Mouse (Mus musculus): ENCODE data around the gene Ivns1abp. TPM values are rescaled to one million over a fixed set of nuclear protein-coding genes. Genes with fewer than 3 reads are reported as not detected.

Gene Ivns1abp
- polyA plus RNA-seq, 1 experiment from 2014 or later, result 228 TPM

GRCm38 (mm10) chr1:151329601-151330000, 14.7 kb upstream of the Ivns1abp start:
- ATAC-seq (replicated peaks; ENCODE audit: insufficient number of reproducible peaks, low FRiP score, low TSS enrichment), result no peak
- Histone ChIP-seq H3K4me2 (no peak overlapping the region), H3K4me1 (ENCODE audit: control insufficient read depth, insufficient read depth, low read length) (no peaks in the 10 kb centered on the region), H3K9me3 (replicated peaks; ENCODE audit: control insufficient read depth, low read length) (no peaks in the 10 kb centered on the region), H3K27ac (ENCODE audit: low read depth, low read length) (no peak overlapping the region), H3K9ac (ENCODE audit: low read depth, low read length) (no peak overlapping the region), H3K4me3 (ENCODE audit: low read depth, low read length) (no peak overlapping the region), H3K27me3 (ENCODE audit: control insufficient read depth, insufficient read depth, low read length) (no peaks in the 10 kb centered on the region), H3K36me3 (ENCODE audit: control insufficient read depth, insufficient read depth, low read length) (no peaks in the 10 kb centered on the region)
- 75% methylated on average over 7 of the region's 7 CpGs for WGBS (ENCODE audit: insufficient replicate concordance)

- H3K36me3 ChIP-seq (ENCODE audit: control insufficient read depth, insufficient read depth, low read length), result no peaks in the 10 kb centered on the region
- H3K4me1 ChIP-seq (ENCODE audit: control insufficient read depth, insufficient read depth, low read length), result no peaks in the 10 kb centered on the region
- no peak overlapping the region for H3K4me2 ChIP-seq
- no peak overlapping the region for H3K27ac ChIP-seq (ENCODE audit: low read depth, low read length)
- no peak for ATAC-seq (replicated peaks; ENCODE audit: insufficient number of reproducible peaks, low FRiP score, low TSS enrichment)
- H3K9ac ChIP-seq (ENCODE audit: low read depth, low read length), result no peak overlapping the region
- no peak overlapping the region for H3K4me3 ChIP-seq (ENCODE audit: low read depth, low read length)
- WGBS (ENCODE audit: insufficient replicate concordance), result 95% methylated on average over 3 of the region's 3 CpGs
- H3K27me3 ChIP-seq (ENCODE audit: control insufficient read depth, insufficient read depth, low read length), result no peaks in the 10 kb centered on the region
- H3K9me3 ChIP-seq (replicated peaks; ENCODE audit: control insufficient read depth, low read length), result no peaks in the 10 kb centered on the region
These were observed 11.5 kb upstream of the Ivns1abp start for GRCm38 (mm10) chr1:151332819-151333218.

DNA sequence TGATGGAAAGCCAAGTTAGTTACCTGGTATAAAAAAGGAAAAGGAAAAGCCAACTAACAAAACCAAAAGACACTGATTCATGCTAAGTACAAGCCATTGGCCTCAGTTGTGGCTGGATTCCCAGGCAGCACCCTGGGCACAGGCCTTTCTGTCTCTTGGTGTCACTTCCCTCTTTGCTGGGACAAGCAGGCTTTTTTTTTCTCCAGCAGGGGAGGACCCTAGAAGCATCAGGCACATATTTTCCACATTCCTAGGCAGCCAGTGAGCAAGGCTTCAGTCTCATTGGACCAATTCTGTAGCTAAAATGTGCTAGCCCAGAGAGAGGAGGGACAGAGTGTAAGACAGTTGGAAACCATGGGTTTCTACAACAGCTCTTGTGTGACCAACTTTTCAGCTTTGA, 6.0 kb upstream of the Ivns1abp start:
- no peaks in the 10 kb centered on the region for H3K27me3 ChIP-seq (ENCODE audit: control insufficient read depth, insufficient read depth, low read length)
- no peak for ATAC-seq (replicated peaks; ENCODE audit: insufficient number of reproducible peaks, low FRiP score, low TSS enrichment)
- H3K4me1 ChIP-seq (ENCODE audit: control insufficient read depth, insufficient read depth, low read length), result peaks cover 39% of the 10 kb centered on the region
- no peak overlapping the region for H3K9ac ChIP-seq (ENCODE audit: low read depth, low read length)
- no peak overlapping the region for H3K4me3 ChIP-seq (ENCODE audit: low read depth, low read length)
- H3K36me3 ChIP-seq (ENCODE audit: control insufficient read depth, insufficient read depth, low read length), result no peaks in the 10 kb centered on the region
- H3K4me2 ChIP-seq, result no peak overlapping the region
- H3K9me3 ChIP-seq (replicated peaks; ENCODE audit: control insufficient read depth, low read length), result no peaks in the 10 kb centered on the region
- H3K27ac ChIP-seq (ENCODE audit: low read depth, low read length), result peak overlapping the region; percentile 68; the same call in 1 of the 2 replicates

DNA sequence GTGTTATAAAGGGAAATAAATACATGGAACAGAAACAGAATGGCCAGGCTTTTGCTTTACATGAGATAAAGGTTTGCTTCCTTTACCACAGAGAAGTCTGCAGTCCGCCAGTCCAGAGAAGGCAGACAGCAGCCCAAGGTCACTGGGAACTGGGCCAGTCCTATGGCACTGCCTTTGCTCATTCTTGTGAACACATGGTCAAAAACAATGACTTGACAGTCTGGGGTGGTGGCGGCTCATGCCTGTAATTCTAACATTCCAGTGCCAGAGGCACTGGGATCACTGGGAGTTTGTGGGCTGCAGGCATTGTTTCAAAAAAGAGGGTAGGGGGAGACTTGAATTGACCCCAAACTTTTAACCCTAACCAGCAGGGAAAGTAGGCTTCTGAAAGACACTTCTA, 5.3 kb upstream of the Ivns1abp start:
- Histone ChIP-seq H3K27ac (ENCODE audit: low read depth, low read length) (peak overlapping the region; percentile 68; the same call in 1 of the 2 replicates), H3K9ac (ENCODE audit: low read depth, low read length) (no peak overlapping the region), H3K4me3 (ENCODE audit: low read depth, low read length) (no peak overlapping the region), H3K9me3 (replicated peaks; ENCODE audit: control insufficient read depth, low read length) (no peaks in the 10 kb centered on the region), H3K4me2 (no peak overlapping the region), H3K4me1 (ENCODE audit: control insufficient read depth, insufficient read depth, low read length) (peaks cover 42% of the 10 kb centered on the region), H3K36me3 (ENCODE audit: control insufficient read depth, insufficient read depth, low read length) (no peaks in the 10 kb centered on the region), H3K27me3 (ENCODE audit: control insufficient read depth, insufficient read depth, low read length) (no peaks in the 10 kb centered on the region)
- peak; percentile 70 for ATAC-seq (replicated peaks; ENCODE audit: insufficient number of reproducible peaks, low FRiP score, low TSS enrichment)
- WGBS (ENCODE audit: insufficient replicate concordance), result 29% methylated on average over 2 of the region's 2 CpGs

- no peak for ATAC-seq (replicated peaks; ENCODE audit: insufficient number of reproducible peaks, low FRiP score, low TSS enrichment)
- no peaks in the 10 kb centered on the region for H3K36me3 ChIP-seq (ENCODE audit: control insufficient read depth, insufficient read depth, low read length)
- H3K4me3 ChIP-seq (ENCODE audit: low read depth, low read length), result no peak overlapping the region
- H3K9ac ChIP-seq (ENCODE audit: low read depth, low read length), result no peak overlapping the region
- WGBS (ENCODE audit: insufficient replicate concordance), result 52% methylated on average over 8 of the region's 8 CpGs
- no peaks in the 10 kb centered on the region for H3K27me3 ChIP-seq (ENCODE audit: control insufficient read depth, insufficient read depth, low read length)
- peaks cover 42% of the 10 kb centered on the region for H3K4me1 ChIP-seq (ENCODE audit: control insufficient read depth, insufficient read depth, low read length)
- peak overlapping the region; percentile 20; the same call in 1 of the 2 replicates for H3K4me2 ChIP-seq
- H3K27ac ChIP-seq (ENCODE audit: low read depth, low read length), result no peak overlapping the region
- no peaks in the 10 kb centered on the region for H3K9me3 ChIP-seq (replicated peaks; ENCODE audit: control insufficient read depth, low read length)
These were observed 2.8 kb upstream of the Ivns1abp start for GRCm38 (mm10) chr1:151341321-151342044.

DNA sequence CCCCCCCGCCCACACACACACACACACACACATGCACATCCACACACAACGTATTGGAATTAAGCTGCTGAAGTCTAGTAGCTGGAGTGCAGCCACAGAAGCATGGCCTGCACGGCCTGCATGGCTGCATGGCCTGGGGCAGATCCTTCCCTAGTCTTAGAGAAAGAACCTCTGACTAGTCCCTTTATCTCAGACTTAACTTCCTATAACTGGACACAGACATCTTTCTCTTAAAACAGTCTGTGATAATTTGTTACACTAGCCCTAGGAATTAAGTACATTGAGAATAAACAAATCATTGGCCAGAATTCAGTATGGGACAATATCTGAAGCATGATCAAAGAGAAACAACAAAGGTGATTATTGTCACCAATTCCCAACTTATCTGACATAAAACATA, 2.0 kb upstream of the Ivns1abp start:
- Histone ChIP-seq H3K4me3 (ENCODE audit: low read depth, low read length) (no peak overlapping the region), H3K9me3 (replicated peaks; ENCODE audit: control insufficient read depth, low read length) (no peaks in the 10 kb centered on the region), H3K27me3 (ENCODE audit: control insufficient read depth, insufficient read depth, low read length) (no peaks in the 10 kb centered on the region), H3K9ac (ENCODE audit: low read depth, low read length) (no peak overlapping the region), H3K27ac (ENCODE audit: low read depth, low read length) (peak overlapping the region; percentile 95; the same call in 1 of the 2 replicates), H3K36me3 (ENCODE audit: control insufficient read depth, insufficient read depth, low read length) (no peaks in the 10 kb centered on the region), H3K4me1 (ENCODE audit: control insufficient read depth, insufficient read depth, low read length) (peaks cover 47% of the 10 kb centered on the region), H3K4me2 (peak overlapping the region; percentile 83)
- 51% methylated on average over 3 of the region's 3 CpGs for WGBS (ENCODE audit: insufficient replicate concordance)
- no peak for ATAC-seq (replicated peaks; ENCODE audit: insufficient number of reproducible peaks, low FRiP score, low TSS enrichment)

- peaks cover 49% of the 10 kb centered on the region for H3K4me1 ChIP-seq (ENCODE audit: control insufficient read depth, insufficient read depth, low read length)
- 22% methylated on average over 6 of the region's 6 CpGs for WGBS (ENCODE audit: insufficient replicate concordance)
- ATAC-seq (replicated peaks; ENCODE audit: insufficient number of reproducible peaks, low FRiP score, low TSS enrichment), result no peak
- H3K27ac ChIP-seq (ENCODE audit: low read depth, low read length), result peak overlapping the region; percentile 95
- peak overlapping the region; percentile 83 for H3K4me2 ChIP-seq
- H3K36me3 ChIP-seq (ENCODE audit: control insufficient read depth, insufficient read depth, low read length), result no peaks in the 10 kb centered on the region
- H3K4me3 ChIP-seq (ENCODE audit: low read depth, low read length), result peak overlapping the region; percentile 97
- no peaks in the 10 kb centered on the region for H3K27me3 ChIP-seq (ENCODE audit: control insufficient read depth, insufficient read depth, low read length)
- no peaks in the 10 kb centered on the region for H3K9me3 ChIP-seq (replicated peaks; ENCODE audit: control insufficient read depth, low read length)
- H3K9ac ChIP-seq (ENCODE audit: low read depth, low read length), result 0 out of 2 replicates have a peak overlapping the region, but pooled peaks have one; percentile 99
These were observed 1.3 kb upstream of the Ivns1abp start for GRCm38 (mm10) chr1:151342968-151343367.

DNA sequence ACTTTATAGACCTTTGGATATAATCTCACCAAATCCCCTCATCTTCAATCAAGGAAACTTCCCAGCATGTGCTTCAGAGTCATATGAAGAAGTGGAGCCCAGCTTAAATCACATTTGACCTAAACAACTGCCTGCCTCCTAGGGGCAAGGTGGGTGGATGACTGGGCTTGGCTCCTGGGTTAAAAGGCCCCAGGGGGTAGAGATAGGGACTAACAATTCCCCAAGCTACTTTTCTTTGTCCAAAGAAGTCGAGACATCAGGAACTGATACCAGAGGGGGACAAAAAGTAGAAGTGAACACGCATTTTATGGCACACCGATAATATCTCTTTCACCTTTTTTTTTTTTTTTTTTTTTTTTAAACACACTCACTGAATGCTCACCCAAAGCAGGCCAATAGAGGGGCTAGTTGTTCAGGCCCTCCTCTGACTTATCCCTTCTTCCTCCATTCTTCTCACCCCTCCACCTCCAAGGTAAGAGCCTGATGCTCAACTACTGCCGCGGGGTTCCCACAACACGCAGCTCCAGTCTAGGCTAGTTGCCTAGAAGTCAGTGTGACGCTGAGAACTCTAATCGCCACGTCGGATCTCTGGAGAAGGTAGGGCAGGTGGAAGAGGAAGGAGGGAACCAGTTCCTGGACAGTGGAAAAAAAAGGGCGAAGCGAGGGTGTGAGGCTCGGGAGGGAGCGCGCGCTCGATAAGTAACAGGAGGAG, 550 bp upstream of the Ivns1abp start:
- Histone ChIP-seq H3K36me3 (ENCODE audit: control insufficient read depth, insufficient read depth, low read length) (no peaks in the 10 kb centered on the region), H3K4me1 (ENCODE audit: control insufficient read depth, insufficient read depth, low read length) (peaks cover 47% of the 10 kb centered on the region), H3K9ac (ENCODE audit: low read depth, low read length) (peak overlapping the region; percentile 99), H3K27me3 (ENCODE audit: control insufficient read depth, insufficient read depth, low read length) (no peaks in the 10 kb centered on the region), H3K9me3 (replicated peaks; ENCODE audit: control insufficient read depth, low read length) (no peaks in the 10 kb centered on the region), H3K4me2 (peak overlapping the region; percentile 83), H3K27ac (ENCODE audit: low read depth, low read length) (peak overlapping the region; percentile 95), H3K4me3 (ENCODE audit: low read depth, low read length) (peak overlapping the region; percentile 97)
- peak; percentile 12; the same call in 1 of the 2 replicates for ATAC-seq (replicated peaks; ENCODE audit: insufficient number of reproducible peaks, low FRiP score, low TSS enrichment)
- WGBS (ENCODE audit: insufficient replicate concordance), result under 1% methylated on average over 17 of the region's 17 CpGs

All from heart, embryonic 11.5 days (tissue).